In the genomic region with DNA sequence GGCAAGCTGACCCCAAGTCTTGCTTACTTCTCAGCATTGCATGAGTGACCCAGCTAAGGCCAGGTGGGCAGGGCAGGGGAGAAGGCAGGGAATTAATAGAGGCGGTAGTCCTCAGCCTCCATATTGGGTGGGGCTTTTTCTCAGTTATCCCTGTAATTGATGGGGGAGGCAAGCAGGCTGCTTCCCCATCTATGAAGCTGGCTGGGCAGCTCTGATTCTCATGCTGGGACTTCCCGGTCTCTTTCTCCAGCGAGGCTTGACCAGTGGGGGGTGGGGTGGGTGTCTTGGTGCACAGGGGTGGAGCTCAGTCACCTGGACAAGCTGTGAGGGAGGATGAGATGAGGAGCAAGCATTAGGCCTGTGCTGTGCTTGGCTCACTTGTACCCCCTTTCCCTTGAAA, we compare ENCODE assay signal across 13 mouse cellular contexts. TPM values are rescaled to one million over a fixed set of nuclear protein-coding genes. Genes with fewer than 3 reads are reported as not detected.
DNase-seq lines count a peak whose midpoint lies in the region; ATAC-seq and TF ChIP-seq lines count a peak whose summit lies in the region.
"Had no signal": no experiment of that assay in that cellular context is flagged by ENCODE, and none has a peak within 500 bp of the region (broad histone marks: within the 10 kb centered on the region; RNA-seq: fewer than 3 reads in every experiment).

No protein-coding gene starts in this region.

- no peak overlapping the region for H3K27ac ChIP-seq in heart, embryonic 13.5 days (replicated peaks)
- peak overlapping the region; percentile 21; the same call in 1 of the 2 replicates for H3K27ac ChIP-seq in bone marrow macrophage, adult 2 months (ENCODE audit: insufficient read depth, low read depth, low read length)
- H3K27ac ChIP-seq in hindbrain, embryonic 10.5 days = peak overlapping the region; percentile 94
- H3K27ac ChIP-seq in midbrain, embryonic 14.5 days (replicated peaks; ENCODE audit: low read depth, low read length) = peak overlapping the region; percentile 96; the same call in 1 of the 2 replicates
- no peak overlapping the region for H3K27ac ChIP-seq in heart, embryonic 10.5 days
- H3K27ac ChIP-seq: embryonic facial prominence, embryonic 12.5 days had no signal

- no peak overlapping the region for H3K4me2 ChIP-seq in heart, embryonic 13.5 days
- peak overlapping the region; percentile 70 for H3K4me2 ChIP-seq in midbrain, embryonic 14.5 days (ENCODE audit: low read length)

- 0 out of 2 replicates have a peak overlapping the region, but pooled peaks have one; percentile 10 for H3K9ac ChIP-seq in heart, embryonic 13.5 days
- H3K9ac ChIP-seq in midbrain, embryonic 14.5 days (replicated peaks; ENCODE audit: low read length) = peak overlapping the region; percentile 91
- H3K9ac ChIP-seq: embryonic facial prominence, embryonic 12.5 days had no signal

- no peaks in the 10 kb centered on the region for H3K9me3 ChIP-seq in heart, embryonic 13.5 days
- no peaks in the 10 kb centered on the region for H3K9me3 ChIP-seq in hindbrain, embryonic 10.5 days
- no peaks in the 10 kb centered on the region for H3K9me3 ChIP-seq in midbrain, embryonic 14.5 days (ENCODE audit: control insufficient read depth, low read length)
- no peaks in the 10 kb centered on the region for H3K9me3 ChIP-seq in heart, embryonic 10.5 days
- H3K9me3 ChIP-seq: embryonic facial prominence, embryonic 12.5 days had no signal

- no peak for TF ChIP-seq POLR2A in bone marrow macrophage, adult 2 months (IDR thresholded peaks at IDR 0.05; ENCODE audit: borderline replicate concordance, low read depth, low read length)

- no peak for DNase-seq in heart, adult 18-20 months
- no peak for DNase-seq in hindbrain, embryonic 10.5 days (ENCODE audit: low spot score)
- no peak for DNase-seq in midbrain, embryonic 14.5 days
- DNase-seq in right cerebral cortex, postnatal 36 days (ENCODE audit: low spot score in 2 of 2) = no peak
- no peak for DNase-seq in layer of hippocampus, adult 18-20 months (ENCODE audit: low spot score in 2 of 2)
- no peak for DNase-seq in heart, embryonic 10.5 days (ENCODE audit: low spot score)
- DNase-seq: adrenal gland, adult 2 months; heart, postnatal 4 days; liver had no signal

- H3K4me1 ChIP-seq in heart, embryonic 13.5 days = peaks cover 30% of the 10 kb centered on the region
- H3K4me1 ChIP-seq in bone marrow macrophage, adult 2 months (ENCODE audit: control insufficient read depth, insufficient read depth, low read length) = peaks cover 22% of the 10 kb centered on the region
- H3K4me1 ChIP-seq in hindbrain, embryonic 10.5 days (replicated peaks) = peaks cover 92% of the 10 kb centered on the region
- peaks cover 50% of the 10 kb centered on the region for H3K4me1 ChIP-seq in midbrain, embryonic 14.5 days (ENCODE audit: control insufficient read depth, insufficient read depth, low read length)
- peaks cover 62% of the 10 kb centered on the region for H3K4me1 ChIP-seq in heart, embryonic 10.5 days

- no peaks in the 10 kb centered on the region for H3K36me3 ChIP-seq in heart, embryonic 13.5 days
- peaks cover 5% of the 10 kb centered on the region; the same call in 1 of the 2 replicates for H3K36me3 ChIP-seq in hindbrain, embryonic 10.5 days
- peaks cover 20% of the 10 kb centered on the region for H3K36me3 ChIP-seq in midbrain, embryonic 14.5 days (ENCODE audit: control insufficient read depth, insufficient read depth, low read length)
- H3K36me3 ChIP-seq in heart, embryonic 10.5 days = no peaks in the 10 kb centered on the region
- H3K36me3 ChIP-seq: embryonic facial prominence, embryonic 12.5 days had no signal

- 38% methylated on average over 3 of the region's 3 CpGs for WGBS in heart, embryonic 13.5 days
- WGBS in hindbrain, embryonic 10.5 days = 32% methylated on average over 3 of the region's 3 CpGs
- WGBS in midbrain, embryonic 14.5 days = 35% methylated on average over 3 of the region's 3 CpGs
- WGBS in heart, embryonic 10.5 days = 41% methylated on average over 3 of the region's 3 CpGs

- H3K27me3 ChIP-seq in heart, embryonic 13.5 days (replicated peaks) = peaks cover 81% of the 10 kb centered on the region
- H3K27me3 ChIP-seq in hindbrain, embryonic 10.5 days (ENCODE audit: insufficient read depth, poor library complexity, severe bottlenecking) = peaks cover 70% of the 10 kb centered on the region
- H3K27me3 ChIP-seq in midbrain, embryonic 14.5 days (ENCODE audit: control insufficient read depth, insufficient read depth, low read length) = no peaks in the 10 kb centered on the region
- H3K27me3 ChIP-seq in heart, embryonic 10.5 days (ENCODE audit: insufficient read depth, poor library complexity, severe bottlenecking) = peaks cover 86% of the 10 kb centered on the region

- no peak for TF ChIP-seq CTCF in bone marrow macrophage, adult 2 months (IDR thresholded peaks at IDR 0.05; ENCODE audit: low read depth, low read length)

- no peak for ATAC-seq in heart, embryonic 13.5 days (ENCODE audit: extremely low read depth, insufficient number of reproducible peaks, low FRiP score, low TSS enrichment)
- ATAC-seq in midbrain, embryonic 14.5 days (ENCODE audit: low FRiP score, low TSS enrichment) = no peak
- ATAC-seq: lung, postnatal 0 days had no signal

- H3K4me3 ChIP-seq in heart, embryonic 13.5 days = no peak overlapping the region
- peak overlapping the region; percentile 92; the same call in 1 of the 2 replicates for H3K4me3 ChIP-seq in bone marrow macrophage, adult 2 months (ENCODE audit: insufficient read depth, low read length)
- peak overlapping the region; percentile 71; the same call in 1 of the 2 replicates for H3K4me3 ChIP-seq in hindbrain, embryonic 10.5 days
- peak overlapping the region; percentile 70 for H3K4me3 ChIP-seq in midbrain, embryonic 14.5 days (replicated peaks; ENCODE audit: low read depth, low read length)
- H3K4me3 ChIP-seq in heart, embryonic 10.5 days = no peak overlapping the region
- H3K4me3 ChIP-seq: embryonic facial prominence, embryonic 12.5 days had no signal

RNA-seq across cellular contexts. Expression of gene Gpr162, which starts 2.0 kb away (rescaled TPM):
- 1.6 TPM in 2 replicates for polyA plus RNA-seq in heart, embryonic 13.5 days (2015; fragmentation: Nextera tagmentation; extraction: Ambion mirVana)
- total RNA-seq in heart, adult 18-20 months (2021) = under 1 TPM; 0.36 to 0.84 TPM
- 43.3 and 52.6 TPM in 2 replicates for polyA plus RNA-seq in bone marrow macrophage, adult 2 months (2012; ENCODE audit: insufficient read depth, insufficient read length, missing spikeins)
- polyA plus RNA-seq in hindbrain, embryonic 10.5 days (2016; fragmentation: Nextera tagmentation; extraction: Ambion mirVana) = 2.3 and 5.0 TPM in 2 replicates
- polyA plus RNA-seq in midbrain, embryonic 14.5 days (2014; fragmentation: Nextera tagmentation; extraction: Ambion mirVana) = 14.7 and 34.9 TPM in 2 replicates
- total RNA-seq in layer of hippocampus, adult 18-20 months (2021) = 100 to 1,000 TPM; 183 to 187 TPM
- 1.1 and 1.2 TPM in 2 replicates for polyA plus RNA-seq in heart, embryonic 10.5 days (2016; fragmentation: Nextera tagmentation; extraction: Ambion mirVana)

RNA-seq across cellular contexts. Expression of gene P3h3, which starts 4.2 kb away (rescaled TPM):
- 15.5 and 17.7 TPM in 2 replicates for polyA plus RNA-seq in heart, embryonic 13.5 days (2015; fragmentation: Nextera tagmentation; extraction: Ambion mirVana)
- total RNA-seq in heart, adult 18-20 months (2021) = 1 to 10 TPM; 8.2 to 8.3 TPM
- polyA plus RNA-seq in bone marrow macrophage, adult 2 months (2012; ENCODE audit: insufficient read depth, insufficient read length, missing spikeins) = 12.1 and 12.9 TPM in 2 replicates
- 12.6 and 13.4 TPM in 2 replicates for polyA plus RNA-seq in hindbrain, embryonic 10.5 days (2016; fragmentation: Nextera tagmentation; extraction: Ambion mirVana)
- polyA plus RNA-seq in midbrain, embryonic 14.5 days (2014; fragmentation: Nextera tagmentation; extraction: Ambion mirVana) = 13.9 and 15.7 TPM in 2 replicates
- total RNA-seq in layer of hippocampus, adult 18-20 months (2021) = 10 to 100 TPM; 29.5 to 30.9 TPM
- polyA plus RNA-seq in heart, embryonic 10.5 days (2016; fragmentation: Nextera tagmentation; extraction: Ambion mirVana) = 10.7 and 13.4 TPM in 2 replicates

RNA-seq across cellular contexts. Expression of gene Gnb3, which starts 21.7 kb away (rescaled TPM):
- 7.8 and 11.7 TPM in 2 replicates for polyA plus RNA-seq in heart, embryonic 13.5 days (2015; fragmentation: Nextera tagmentation; extraction: Ambion mirVana)
- total RNA-seq in heart, adult 18-20 months (2021) = 10 to 100 TPM; 14.1 to 14.6 TPM
- polyA plus RNA-seq in bone marrow macrophage, adult 2 months (2012; ENCODE audit: insufficient read depth, insufficient read length, missing spikeins) = not detected in 2 replicates
- polyA plus RNA-seq in hindbrain, embryonic 10.5 days (2016; fragmentation: Nextera tagmentation; extraction: Ambion mirVana) = 0.44 and 0.76 TPM in 2 replicates
- polyA plus RNA-seq in midbrain, embryonic 14.5 days (2014; fragmentation: Nextera tagmentation; extraction: Ambion mirVana) = 1.7 and 4.5 TPM in 2 replicates
- total RNA-seq in layer of hippocampus, adult 18-20 months (2021) = not detected
- polyA plus RNA-seq in heart, embryonic 10.5 days (2016; fragmentation: Nextera tagmentation; extraction: Ambion mirVana) = 2.4 and 5.2 TPM in 2 replicates

RNA-seq across cellular contexts. Expression of gene Cd4, which starts 26.2 kb away (rescaled TPM):
- not detected in 2 replicates for polyA plus RNA-seq in heart, embryonic 13.5 days (2015; fragmentation: Nextera tagmentation; extraction: Ambion mirVana)
- 1 to 10 TPM in 1 of 2 experiments, under 1 TPM in 1; 0.50 to 3.7 TPM for total RNA-seq in heart, adult 18-20 months (2021)
- polyA plus RNA-seq in bone marrow macrophage, adult 2 months (2012; ENCODE audit: insufficient read depth, insufficient read length, missing spikeins) = 20.6 and 23.4 TPM in 2 replicates
- polyA plus RNA-seq in hindbrain, embryonic 10.5 days (2016; fragmentation: Nextera tagmentation; extraction: Ambion mirVana) = not detected in 2 replicates
- 0.11 and 0.27 TPM in 2 replicates for polyA plus RNA-seq in midbrain, embryonic 14.5 days (2014; fragmentation: Nextera tagmentation; extraction: Ambion mirVana)
- under 1 TPM in 1 of 2 experiments, not detected in 1; 0.25 TPM for total RNA-seq in layer of hippocampus, adult 18-20 months (2021)
- 0.05 TPM in 1 of 2 replicates, not detected in the other for polyA plus RNA-seq in heart, embryonic 10.5 days (2016; fragmentation: Nextera tagmentation; extraction: Ambion mirVana)

RNA-seq across cellular contexts. Expression of gene Cdca3, which starts 32.5 kb away (rescaled TPM):
- 123 and 132 TPM in 2 replicates for polyA plus RNA-seq in heart, embryonic 13.5 days (2015; fragmentation: Nextera tagmentation; extraction: Ambion mirVana)
- under 1 TPM; 0.54 to 0.55 TPM for total RNA-seq in heart, adult 18-20 months (2021)
- 70.1 and 76.5 TPM in 2 replicates for polyA plus RNA-seq in bone marrow macrophage, adult 2 months (2012; ENCODE audit: insufficient read depth, insufficient read length, missing spikeins)
- polyA plus RNA-seq in hindbrain, embryonic 10.5 days (2016; fragmentation: Nextera tagmentation; extraction: Ambion mirVana) = 232 and 255 TPM in 2 replicates
- polyA plus RNA-seq in midbrain, embryonic 14.5 days (2014; fragmentation: Nextera tagmentation; extraction: Ambion mirVana) = 25.0 and 43.7 TPM in 2 replicates
- under 1 TPM; 0.52 to 0.53 TPM for total RNA-seq in layer of hippocampus, adult 18-20 months (2021)
- polyA plus RNA-seq in heart, embryonic 10.5 days (2016; fragmentation: Nextera tagmentation; extraction: Ambion mirVana) = 150 and 179 TPM in 2 replicates

Comparison
In these comparisons a context has a peak if more than half of its experiments do, and no peak if none do; other contexts are left out.
1. H3K27ac ChIP-seq: peak in bone marrow macrophage, adult 2 months (single experiment), hindbrain, embryonic 10.5 days (single experiment) and midbrain, embryonic 14.5 days (single experiment); none in heart, embryonic 13.5 days (single experiment) and heart, embryonic 10.5 days (single experiment).
2. H3K4me3 ChIP-seq: peak in bone marrow macrophage, adult 2 months (single experiment), hindbrain, embryonic 10.5 days (single experiment) and midbrain, embryonic 14.5 days (single experiment); none in heart, embryonic 13.5 days (single experiment) and heart, embryonic 10.5 days (single experiment).